Mouse (Mus musculus): Measurements from ENCODE around the gene Crb2.
A peak's percentile ranks its signal among the peaks of the same experiment; 100 is the strongest.

Gene Crb2

GRCm38 (mm10) chr2:37797046-37797445 lies 21.0 kb downstream of the Crb2 start:
- no peak for DNase-seq (ENCODE audit: low spot score in 2 of 2)

- peak in 1 of 2 experiments; percentile 17 for DNase-seq (ENCODE audit: low spot score in 2 of 2)
Observed at GRCm38 (mm10) chr2:37799137-37799536, 23.1 kb downstream of the Crb2 start.

- no peak for DNase-seq (ENCODE audit: low spot score in 2 of 2)
Observed at GRCm38 (mm10) chr2:37801687-37802086, 25.6 kb downstream of the Crb2 start.

- DNase-seq (ENCODE audit: low spot score in 2 of 2), result peak; percentile 21 to 44
Observed at GRCm38 (mm10) chr2:37802610-37803212, 26.7 kb downstream of the Crb2 start.

GRCm38 (mm10) chr2:37811682-37812081 lies 35.6 kb downstream of the Crb2 start:
- no peak for DNase-seq (ENCODE audit: low spot score in 2 of 2)

GRCm38 (mm10) chr2:37812401-37812800 lies 36.4 kb downstream of the Crb2 start:
- DNase-seq (ENCODE audit: low spot score in 2 of 2), result no peak

- DNase-seq (ENCODE audit: low spot score in 2 of 2), result no peak
Observed at GRCm38 (mm10) chr2:37814820-37815361, 38.8 kb downstream of the Crb2 start.

- DNase-seq (ENCODE audit: low spot score in 2 of 2), result peak; percentile 13 to 49
Observed at GRCm38 (mm10) chr2:37815676-37816075, 39.6 kb downstream of the Crb2 start.

- no peak for DNase-seq (ENCODE audit: low spot score in 2 of 2)
Observed at GRCm38 (mm10) chr2:37818761-37819525, 42.9 kb downstream of the Crb2 start.

- no peak for DNase-seq (ENCODE audit: low spot score in 2 of 2)
Observed at GRCm38 (mm10) chr2:37819526-37820152, 43.6 kb downstream of the Crb2 start.

- DNase-seq (ENCODE audit: low spot score in 2 of 2), result no peak
Observed at GRCm38 (mm10) chr2:37822122-37822521, 46.1 kb downstream of the Crb2 start.

GRCm38 (mm10) chr2:37823826-37824225 lies 47.8 kb downstream of the Crb2 start:
- DNase-seq (ENCODE audit: low spot score in 2 of 2), result no peak

GRCm38 (mm10) chr2:37829758-37830275 lies 53.8 kb downstream of the Crb2 start:
- DNase-seq (ENCODE audit: low spot score in 2 of 2), result no peak

- DNase-seq (ENCODE audit: low spot score in 2 of 2), result no peak
Observed at GRCm38 (mm10) chr2:37832253-37832652, 56.2 kb downstream of the Crb2 start.

GRCm38 (mm10) chr2:37836926-37837325 lies 60.9 kb downstream of the Crb2 start:
- no peak for DNase-seq (ENCODE audit: low spot score in 2 of 2)

GRCm38 (mm10) chr2:37837542-37837941 lies 61.5 kb downstream of the Crb2 start:
- no peak for DNase-seq (ENCODE audit: low spot score in 2 of 2)

- no peak for DNase-seq (ENCODE audit: low spot score in 2 of 2)
Observed at GRCm38 (mm10) chr2:37838202-37838984, 62.3 kb downstream of the Crb2 start.

GRCm38 (mm10) chr2:37839922-37840321 lies 63.9 kb downstream of the Crb2 start:
- no peak for DNase-seq (ENCODE audit: low spot score in 2 of 2)

GRCm38 (mm10) chr2:37842151-37842569 lies 66.1 kb downstream of the Crb2 start:
- no peak for DNase-seq (ENCODE audit: low spot score in 2 of 2)

GRCm38 (mm10) chr2:37842719-37843118 lies 66.7 kb downstream of the Crb2 start:
- no peak for DNase-seq (ENCODE audit: low spot score in 2 of 2)

Measured in heart, adult 9 months (tissue).